Mouse (Mus musculus) mesoderm, embryonic 11.5 days (tissue): ENCODE measurements around the gene Lrig2.

Source experiments
- DNase-seq: peaks from one replicate; pipeline ENCODE4 v3.0.0-alpha.2; 2012; ENCODE audit warnings: low read depth, low spot score

Lrig2 gene

GRCm38 (mm10) chr3:104372374-104372773 lies 139.3 kb downstream of the Lrig2 start:
- no peak for DNase-seq

GRCm38 (mm10) chr3:104367912-104368311 lies 143.8 kb downstream of the Lrig2 start:
- DNase-seq = no peak

- no peak for DNase-seq
Observed at GRCm38 (mm10) chr3:104361814-104362213, 149.9 kb downstream of the Lrig2 start.

- no peak for DNase-seq
Observed at GRCm38 (mm10) chr3:104360325-104360724, 151.4 kb downstream of the Lrig2 start.

GRCm38 (mm10) chr3:104359225-104360135 lies 152.2 kb downstream of the Lrig2 start:
- DNase-seq = no peak

GRCm38 (mm10) chr3:104358747-104359146 lies 153.0 kb downstream of the Lrig2 start:
- DNase-seq = no peak

- DNase-seq = no peak
Observed at GRCm38 (mm10) chr3:104356106-104356505, 155.6 kb downstream of the Lrig2 start.

GRCm38 (mm10) chr3:104353884-104354283 lies 157.8 kb downstream of the Lrig2 start:
- DNase-seq = no peak

- DNase-seq = no peak
Observed at GRCm38 (mm10) chr3:104352358-104353060, 159.2 kb downstream of the Lrig2 start.

- no peak for DNase-seq
Observed at GRCm38 (mm10) chr3:104350253-104350945, 161.3 kb downstream of the Lrig2 start.

- no peak for DNase-seq
Observed at GRCm38 (mm10) chr3:104349847-104350228, 161.9 kb downstream of the Lrig2 start.

- DNase-seq = no peak
Observed at GRCm38 (mm10) chr3:104349203-104349846, 162.4 kb downstream of the Lrig2 start.
